Mouse (Mus musculus): ENCODE results near the gene Edf1. TPM values are rescaled to one million over a fixed set of nuclear protein-coding genes. Genes with fewer than 3 reads are reported as not detected.
A peak's percentile ranks its signal among the peaks of the same experiment; 100 is the strongest.

Edf1 gene
- total RNA-seq, 2 experiments from 2014 or later, result 139 to 157 TPM

DNA sequence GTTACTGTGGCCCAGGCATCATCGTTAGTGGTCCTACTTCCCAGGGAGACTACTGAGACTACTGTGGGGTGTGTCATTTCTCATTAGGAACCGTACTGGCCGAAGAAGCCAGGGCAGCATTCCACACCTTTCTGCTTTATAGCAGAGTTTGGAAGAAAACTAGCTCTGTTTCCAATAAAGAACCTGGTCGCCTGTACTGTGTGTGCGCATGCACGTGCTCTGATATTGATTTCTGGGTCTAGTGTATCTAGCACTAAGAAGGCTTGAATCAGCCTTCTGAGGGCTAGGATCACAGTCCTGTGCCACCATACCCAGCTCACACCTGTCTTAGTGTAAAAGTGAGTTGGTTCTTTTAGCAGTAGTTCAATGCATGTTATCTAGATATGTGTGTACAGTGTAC is 1.1 kb downstream of the Edf1 start:
- intact Hi-C loops (cut with DNase I), result no loop called here
- DNase-seq, result no peak

DNA sequence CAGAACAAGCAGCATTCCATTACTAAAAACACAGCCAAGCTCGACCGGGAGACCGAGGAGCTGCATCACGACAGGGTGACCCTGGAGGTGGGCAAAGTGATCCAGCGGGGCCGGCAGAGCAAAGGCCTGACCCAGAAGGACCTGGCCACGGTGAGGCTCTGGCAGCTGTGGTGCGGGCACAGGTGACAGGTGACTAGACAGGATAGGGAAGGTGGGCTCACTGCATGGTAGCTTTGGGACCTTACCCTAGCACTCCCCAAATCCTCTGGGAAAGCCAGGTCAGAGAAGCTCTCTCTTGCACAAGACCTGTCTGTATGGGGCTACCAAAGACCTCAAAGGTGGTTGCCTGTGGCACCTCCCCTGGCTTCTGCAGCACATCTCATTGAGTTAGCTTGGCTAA is 2.9 kb downstream of the Edf1 start:
- DNase-seq, result no peak
- intact Hi-C loops (cut with DNase I), result no loop called here

DNA sequence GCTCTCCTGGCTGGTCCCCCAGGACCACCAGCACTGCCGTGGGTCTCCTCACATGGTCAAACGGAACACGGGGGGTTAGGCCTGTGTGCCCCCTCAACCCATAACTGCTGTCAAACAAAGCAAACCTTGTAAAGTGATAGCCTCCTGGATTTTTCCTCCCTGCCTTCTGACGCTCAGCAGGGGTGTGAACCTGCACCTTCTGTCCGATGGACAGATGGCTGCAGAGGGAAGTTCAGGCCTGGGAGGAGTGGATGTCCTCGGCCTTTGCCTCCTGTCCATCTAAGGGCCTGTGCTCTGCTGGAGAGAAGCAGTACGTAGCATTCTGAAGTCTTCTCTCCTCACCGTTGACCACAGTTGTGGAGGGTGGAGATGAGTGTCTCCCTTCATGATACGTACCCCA is 4.3 kb downstream of the Edf1 start:
- intact Hi-C loops (cut with DNase I), result no loop called here
- no peak for DNase-seq

DNA sequence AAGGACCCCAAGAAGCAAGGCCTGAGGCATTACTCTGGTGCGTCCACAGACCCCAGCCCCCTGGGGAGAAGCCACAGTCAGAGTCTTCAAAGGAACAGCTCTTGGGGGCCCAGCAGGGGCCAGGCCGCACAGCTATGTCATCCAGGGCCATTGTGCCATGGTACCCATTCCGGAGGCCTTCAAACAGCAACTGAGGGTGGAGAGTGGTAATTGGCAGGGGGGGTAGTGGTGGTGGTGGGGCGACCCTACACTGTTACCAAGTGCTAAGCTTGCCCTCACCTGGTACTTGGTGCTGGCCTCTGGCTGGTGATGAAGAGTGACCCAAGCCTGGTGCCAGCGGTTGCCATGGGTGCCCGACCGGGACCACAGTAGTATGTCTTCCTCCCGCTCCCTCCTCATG is 8.1 kb downstream of the Edf1 start:
- intact Hi-C loops (cut with DNase I), result no loop called here
- no peak for DNase-seq

DNA sequence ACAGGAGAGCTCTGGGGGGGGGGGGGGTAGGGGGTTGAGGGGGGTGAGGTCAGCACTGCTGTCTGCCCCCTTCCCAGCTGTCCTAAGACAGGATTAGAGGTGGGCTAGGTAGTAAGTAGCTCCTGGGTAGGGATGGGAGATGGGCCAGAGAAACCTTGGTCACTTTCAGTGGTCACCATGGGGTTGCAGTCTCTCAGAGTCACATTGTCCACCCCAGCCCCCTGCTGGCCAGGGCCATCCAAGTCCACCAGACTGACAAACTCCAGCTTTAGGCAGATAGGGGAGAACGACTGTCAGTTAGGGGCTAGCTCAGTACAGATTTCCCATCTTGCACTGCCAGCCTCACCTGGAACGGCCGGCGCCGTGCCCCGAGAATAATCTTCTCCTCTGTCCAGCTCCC is 8.9 kb downstream of the Edf1 start:
- intact Hi-C loops (cut with DNase I), result no loop called here

DNA sequence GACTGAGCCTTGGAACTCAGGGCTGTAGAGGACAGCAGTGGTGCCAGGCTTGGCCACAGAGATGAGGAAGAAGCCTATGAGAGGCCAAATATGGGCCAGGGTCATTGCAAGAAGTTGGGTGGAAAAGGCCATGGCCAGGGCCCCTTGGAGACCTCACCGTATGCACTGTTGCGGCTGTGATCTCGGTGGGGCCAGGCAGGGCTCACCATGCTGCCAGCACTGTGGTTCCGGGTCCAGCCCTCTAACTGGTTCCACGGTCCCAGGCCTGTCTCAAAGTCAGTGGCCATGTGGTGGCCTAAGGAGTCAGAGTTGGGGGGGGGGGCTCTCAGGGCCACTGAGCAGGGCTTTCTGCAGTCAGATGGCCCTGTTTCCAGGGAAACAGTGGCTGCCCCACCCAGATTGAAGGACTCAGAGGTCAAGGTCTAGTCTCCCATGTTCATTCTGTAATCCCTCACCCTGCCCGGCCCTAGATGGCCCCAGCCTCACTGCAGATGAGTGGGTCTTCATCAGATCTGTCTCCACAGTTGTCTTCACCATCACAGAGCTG is 10.9 kb downstream of the Edf1 start:
- intact Hi-C loops (cut with DNase I), result no loop called here
- DNase-seq, result no peak

More for the DNA sequence above, 8.9 kb downstream of the Edf1 start:
- peak in 1 of 2 experiments; percentile 10 for DNase-seq

DNA sequence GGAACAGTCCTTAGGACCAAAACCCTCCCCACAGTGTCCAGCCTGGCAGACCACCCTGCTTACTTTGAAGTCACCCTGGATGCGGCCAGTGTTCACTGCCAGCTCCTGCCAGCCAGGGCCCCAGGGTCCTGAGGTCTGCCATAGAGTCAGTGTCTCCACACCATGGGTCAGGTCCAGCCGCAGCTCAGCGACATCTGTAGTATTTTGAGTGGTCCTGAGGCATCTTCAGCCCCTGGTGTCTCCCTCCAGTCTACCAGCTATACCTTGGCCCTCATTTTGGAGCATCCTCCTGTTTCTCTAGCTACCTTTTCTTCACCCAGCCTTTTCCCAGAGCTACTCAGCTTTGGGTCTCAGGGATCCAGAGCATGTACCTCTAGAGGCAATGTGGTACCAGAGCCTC is 11.7 kb downstream of the Edf1 start:
- DNase-seq, result no peak

DNA sequence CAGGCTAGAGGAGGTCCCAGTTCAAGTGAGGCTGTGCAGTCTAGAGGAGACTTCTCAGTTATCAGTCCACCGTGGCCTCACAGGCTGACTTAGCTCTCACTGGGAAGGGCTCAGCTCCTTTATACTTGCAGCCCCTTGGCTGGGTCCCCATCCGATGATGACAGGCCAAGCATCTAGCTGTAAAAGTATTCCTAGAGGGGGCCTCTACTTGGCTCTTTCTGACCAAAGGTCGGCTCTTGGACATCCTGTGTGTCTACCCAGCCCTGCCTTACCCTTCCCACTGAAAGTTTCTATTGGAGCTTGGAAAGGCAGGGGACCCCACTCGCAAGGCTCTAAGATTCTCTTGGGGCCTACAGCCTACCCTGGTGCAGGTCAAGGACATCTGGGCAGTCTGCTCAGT is 13.6 kb downstream of the Edf1 start:
- no peak for DNase-seq
- intact Hi-C loops (cut with DNase I), result no loop called here

More for the DNA sequence above, 11.7 kb downstream of the Edf1 start:
- intact Hi-C loops (cut with DNase I), result no loop called here

DNA sequence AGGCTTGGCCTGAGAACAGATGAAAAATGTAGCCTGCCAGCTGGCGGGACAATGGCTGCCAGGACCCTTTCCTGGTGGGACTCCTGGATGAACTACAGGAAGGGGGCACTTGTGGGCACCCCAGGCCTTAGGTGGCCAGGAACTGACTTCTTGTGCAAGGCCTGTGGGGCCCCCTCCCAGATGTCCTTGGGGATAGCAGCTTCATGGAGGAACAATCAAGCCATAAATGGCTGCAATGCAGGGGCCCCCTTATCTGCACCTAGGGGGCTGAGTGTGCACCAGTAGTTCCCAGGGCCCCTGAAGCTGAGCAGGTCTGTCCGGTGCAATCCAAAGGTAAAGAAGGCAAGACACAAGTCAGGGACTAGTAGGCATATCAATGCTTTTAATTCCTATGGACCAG is 15.4 kb downstream of the Edf1 start:
- intact Hi-C loops (cut with DNase I), result no loop called here
- no peak for DNase-seq

DNA sequence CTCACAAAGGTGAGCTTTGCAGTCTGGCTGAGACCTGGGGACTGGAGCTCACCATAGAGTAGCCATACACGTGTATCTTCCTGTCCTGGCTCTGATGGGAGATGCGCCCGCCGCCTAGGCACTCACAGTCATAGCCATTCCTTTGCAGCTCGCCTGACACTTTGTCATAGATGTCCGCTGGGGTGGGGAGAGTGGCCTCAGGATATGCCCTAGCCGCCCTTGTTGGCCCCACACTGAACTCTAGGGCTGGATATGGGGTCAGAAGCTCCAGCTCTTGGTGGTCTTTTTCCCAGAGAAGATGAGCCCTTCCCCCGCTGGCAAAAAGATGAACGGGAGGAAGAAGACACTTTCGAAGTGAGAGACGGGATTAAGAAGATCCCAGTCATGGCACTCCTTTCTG is 16.5 kb downstream of the Edf1 start:
- intact Hi-C loops (cut with DNase I), result no loop called here
- no peak for DNase-seq

DNA sequence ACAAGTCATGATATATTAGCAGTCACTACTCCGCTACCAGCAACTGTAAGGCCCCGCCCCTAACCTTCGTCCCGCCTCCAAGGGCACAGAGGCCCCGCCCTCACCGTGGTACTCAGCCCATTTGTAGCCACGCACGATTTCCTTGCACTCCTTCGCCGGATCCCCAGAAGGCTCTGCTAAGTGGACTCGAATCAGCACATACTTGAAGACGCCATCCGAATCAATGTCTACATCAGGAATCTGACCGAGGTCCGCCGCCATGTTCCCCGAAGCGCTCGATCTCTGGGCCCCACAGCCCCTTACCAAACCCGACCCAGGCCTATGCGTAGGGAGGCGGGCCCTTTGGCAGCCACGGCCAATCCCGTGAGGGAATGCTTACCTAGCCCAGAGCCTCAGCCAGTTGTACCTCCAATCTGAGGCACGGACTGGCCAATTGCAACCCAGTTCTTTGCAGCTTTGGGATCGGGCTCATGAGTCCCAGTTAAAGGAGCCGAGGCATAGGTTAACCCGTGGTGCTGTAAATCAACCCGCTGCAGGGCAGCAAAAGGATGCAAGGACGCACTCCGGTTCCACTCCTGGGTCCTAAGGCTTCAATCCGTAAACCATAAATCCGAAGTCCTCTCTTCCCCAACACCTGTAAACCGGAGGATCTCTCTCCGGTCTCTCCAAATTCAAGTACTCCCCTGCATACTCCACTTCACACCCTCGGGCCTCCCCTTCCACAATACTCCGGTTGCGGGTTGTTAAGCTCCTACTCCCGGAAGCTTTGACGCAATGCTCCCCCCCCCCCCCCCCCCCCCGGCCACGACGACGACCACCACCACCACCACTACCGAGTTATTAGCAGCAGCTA is 17.2 kb downstream of the Edf1 start, which contains the start of the genes Mamdc4 and Phpt1:
Gene Mamdc4 (minus strand): TSS at position 267 of the 853 bp plus-strand sequence.
Gene Phpt1 (minus strand): TSS at position 646 of the 853 bp plus-strand sequence.
- DNase-seq, result peak; percentile 93 to 96
- intact Hi-C loops (cut with DNase I), result loop anchor here (5.0 kb wide), 1 partner anchor 153 kb away; the partner anchor contains the start of gene Fut7

DNA sequence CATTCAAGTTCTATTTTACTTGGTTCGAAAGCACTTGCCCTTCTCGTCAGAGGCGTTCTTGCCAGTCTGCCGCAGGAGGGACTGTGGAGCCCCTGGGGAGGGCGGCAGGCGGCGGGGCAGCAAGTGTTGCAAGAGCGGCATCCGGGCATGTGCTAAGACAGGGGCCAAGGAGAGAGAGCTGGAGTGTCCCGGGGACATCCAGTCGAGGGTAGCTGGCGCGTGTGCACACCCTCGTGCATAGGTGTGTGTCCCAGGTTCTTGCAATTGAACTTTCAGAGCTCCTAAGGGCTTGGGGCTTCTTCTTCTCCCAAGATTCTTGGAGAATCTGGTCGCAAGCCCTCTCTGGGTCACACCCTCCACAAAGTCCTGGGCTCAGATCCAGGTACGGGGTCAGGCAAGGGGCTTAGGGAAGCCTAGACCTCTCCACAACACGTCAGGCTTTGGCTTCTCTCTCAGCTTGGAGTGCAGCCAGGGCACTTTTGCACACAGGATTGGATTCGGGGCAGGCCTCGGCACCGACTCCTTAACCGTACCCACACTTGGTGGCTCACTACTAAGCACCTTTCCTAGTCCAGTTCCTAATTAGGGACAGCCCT is 17.9 kb downstream of the Edf1 start:
- no peak for DNase-seq
- intact Hi-C loops (cut with DNase I), result loop anchor here (5.0 kb wide), 1 partner anchor 153 kb away; the partner anchor contains the start of gene Fut7

DNA sequence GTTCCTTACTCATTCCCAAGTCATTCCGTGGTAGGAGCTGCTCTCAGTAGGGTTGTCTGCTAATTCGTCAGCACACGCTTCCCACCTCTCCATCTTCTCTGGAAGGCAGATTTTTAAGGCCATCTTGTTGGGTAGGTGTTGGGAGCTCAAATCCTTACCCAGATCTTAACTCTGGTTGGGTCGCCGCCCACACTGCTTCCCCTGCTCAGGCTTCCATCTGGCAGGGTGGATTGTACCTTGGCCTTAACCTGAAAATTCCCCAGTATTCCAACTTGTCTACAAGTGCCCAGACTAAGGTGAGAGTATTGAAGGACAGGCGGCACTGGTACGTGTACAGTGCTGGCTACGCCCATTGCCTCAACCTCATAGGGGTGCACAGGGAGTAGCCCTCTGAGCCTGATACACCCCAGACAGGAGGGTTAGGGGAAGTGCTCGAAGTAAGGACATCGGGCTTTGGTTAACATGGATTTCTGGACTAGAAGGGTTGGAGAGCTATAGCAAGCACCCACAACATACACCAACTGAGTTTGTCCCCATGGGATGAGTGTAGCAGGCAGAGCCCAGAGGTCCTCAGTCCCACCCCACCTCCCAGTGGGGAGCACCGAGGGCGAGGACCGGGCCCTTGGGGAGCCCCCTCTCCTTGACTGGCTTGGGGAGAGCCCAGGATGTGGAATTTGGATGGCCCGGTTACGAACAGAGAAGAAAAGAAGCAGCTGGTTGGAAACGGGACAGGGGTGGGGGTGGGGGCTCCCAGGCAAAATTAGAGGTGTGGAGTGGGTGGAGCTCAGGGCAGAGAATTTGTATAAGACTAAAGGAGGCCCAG is 18.6 kb downstream of the Edf1 start:
- DNase-seq, result no peak
- intact Hi-C loops (cut with DNase I), result loop anchor here (5.0 kb wide), 1 partner anchor 154 kb away; the partner anchor contains the start of gene Fut7

DNA sequence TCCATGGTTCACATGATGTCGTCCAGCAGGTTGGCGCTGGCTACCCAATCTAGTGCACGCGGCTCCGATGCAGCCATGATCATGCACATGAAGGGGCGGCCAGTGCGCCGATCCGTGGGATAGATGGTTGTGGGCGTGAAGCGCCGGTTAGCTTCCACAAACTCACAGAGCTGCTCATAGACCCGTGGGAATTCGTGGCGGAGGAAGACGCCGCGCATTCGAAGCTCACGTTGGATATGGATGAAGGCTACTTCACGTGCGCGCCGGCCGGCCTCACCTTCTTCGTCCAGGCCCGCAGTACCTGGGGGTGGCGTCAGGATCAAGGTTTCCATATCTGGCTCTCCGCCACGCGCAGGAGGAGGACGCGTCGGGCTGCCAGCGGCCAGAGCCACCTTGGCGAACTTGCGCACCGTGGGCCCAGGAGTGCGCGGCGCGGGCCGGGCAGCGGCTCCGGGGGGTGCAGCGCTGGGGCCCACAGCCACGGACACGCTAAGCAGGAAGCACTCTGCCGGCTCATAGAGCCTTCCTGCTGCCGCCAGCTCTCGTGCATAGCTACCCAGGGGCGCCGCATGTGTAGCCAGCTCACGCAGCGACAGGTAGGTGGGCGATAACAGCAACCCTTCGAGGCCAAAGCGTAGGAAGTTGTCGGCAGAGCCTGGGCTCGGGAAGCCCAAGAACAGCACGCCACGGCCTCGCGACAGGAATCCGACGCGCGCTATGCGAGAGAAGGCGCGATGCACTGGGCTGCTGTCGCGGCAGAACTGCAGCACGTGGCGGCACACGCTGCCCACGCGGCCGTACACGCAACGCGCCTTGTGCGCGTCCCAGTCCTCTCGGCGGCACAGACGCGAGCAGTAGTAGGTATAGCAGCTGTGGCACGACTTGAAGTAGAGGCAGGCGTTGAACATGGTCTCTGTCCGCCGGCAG is 19.6 kb downstream of the Edf1 start:
- no peak for DNase-seq
- intact Hi-C loops (cut with DNase I), result loop anchor here (5.0 kb wide), 1 partner anchor 155 kb away; the partner anchor contains the start of gene Fut7

DNA sequence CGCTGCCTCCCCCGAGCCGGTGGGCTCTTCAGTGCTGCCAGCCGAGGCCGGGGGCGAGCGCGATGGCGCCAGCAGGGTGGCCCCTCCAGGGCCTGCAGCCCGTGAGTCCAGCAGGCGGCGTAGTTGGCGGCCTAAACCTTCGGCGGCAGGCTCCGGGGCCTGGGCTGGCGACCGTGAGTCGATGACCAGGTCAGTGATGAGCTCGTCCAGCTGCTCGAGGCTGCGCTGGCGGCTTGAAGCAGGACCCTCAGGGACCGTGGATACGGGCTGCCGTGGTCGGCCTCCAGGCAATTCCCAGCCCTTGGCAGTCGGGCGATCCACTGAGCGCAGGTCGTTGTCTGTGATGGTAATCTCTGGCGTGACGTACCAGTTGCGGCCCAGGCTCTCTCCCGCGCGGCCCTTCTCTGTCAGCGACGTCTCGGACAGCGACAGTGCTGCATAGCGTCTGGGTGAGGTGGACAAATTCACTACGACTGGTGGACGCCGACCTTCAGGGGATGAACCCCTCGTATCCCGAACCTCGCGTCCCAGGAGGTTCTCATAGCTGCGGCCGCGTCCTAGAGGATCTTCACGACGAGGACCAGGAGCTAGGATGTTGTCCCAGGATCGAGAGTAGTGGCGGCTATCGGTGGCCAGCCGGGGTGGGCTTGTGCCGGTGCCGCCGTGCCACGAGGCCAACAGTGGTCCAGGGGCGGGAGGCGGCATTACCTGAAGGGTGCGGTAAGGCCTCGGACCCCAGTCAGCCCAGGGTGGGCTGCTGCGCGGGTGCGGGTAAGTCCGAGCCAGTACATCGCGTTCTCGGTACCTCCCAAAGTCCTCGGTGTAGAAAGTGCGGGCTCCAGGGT is 20.5 kb downstream of the Edf1 start:
- intact Hi-C loops (cut with DNase I), result loop anchor here (5.0 kb wide), 1 partner anchor 156 kb away; the partner anchor contains the start of gene Fut7
- DNase-seq, result no peak

DNA sequence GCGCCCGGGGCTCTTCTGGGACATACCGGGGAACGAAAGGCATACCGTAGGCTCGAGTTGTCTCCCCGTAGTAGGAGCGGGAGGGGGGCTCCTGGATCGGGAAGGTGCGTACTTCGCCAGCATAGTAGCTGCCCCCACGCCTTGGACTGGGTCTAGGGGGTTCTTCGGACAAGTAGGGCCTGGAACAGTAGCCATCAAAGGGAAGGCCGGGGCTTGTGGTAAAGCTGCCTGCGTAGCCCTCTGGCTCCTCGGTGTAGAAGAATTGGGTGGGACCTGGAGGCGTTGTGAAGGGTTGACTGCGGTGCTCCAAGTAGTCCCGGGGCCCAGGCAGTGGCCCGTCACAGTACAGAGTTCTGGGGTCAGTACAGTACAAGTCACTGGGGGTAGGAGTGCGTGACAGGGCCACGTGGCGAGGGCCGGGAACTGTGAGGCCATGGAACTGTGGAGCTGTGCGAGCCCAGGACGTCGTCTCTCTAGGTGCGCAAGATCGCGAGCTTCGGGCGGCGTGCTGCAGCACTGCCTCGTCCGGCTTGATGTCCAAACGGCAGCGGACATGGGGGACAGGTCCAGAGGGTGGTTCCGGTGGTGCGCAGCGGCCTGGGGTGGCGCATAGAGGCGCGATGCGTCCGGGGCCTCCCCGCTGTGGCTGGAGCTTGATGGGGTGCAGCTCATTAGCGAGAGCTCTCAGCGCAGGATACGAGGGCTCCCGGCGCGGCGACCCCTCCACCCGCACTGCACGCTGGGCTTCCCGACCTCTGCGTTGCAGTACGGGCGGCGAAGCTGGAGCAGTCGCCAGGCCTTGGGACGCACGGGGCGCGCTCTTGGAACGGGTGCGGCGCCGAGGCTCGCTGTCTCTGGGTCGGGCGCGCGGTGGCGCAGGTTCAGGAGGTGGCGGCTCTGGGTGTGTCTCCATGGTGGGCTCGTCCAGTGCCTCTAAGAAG is 21.4 kb downstream of the Edf1 start:
- no peak for DNase-seq
- intact Hi-C loops (cut with DNase I), result loop anchor here (5.0 kb wide), 1 partner anchor 157 kb away; the partner anchor contains the start of gene Fut7
